ENCODE assay signal across 7 mouse cellular contexts in the genomic region with DNA sequence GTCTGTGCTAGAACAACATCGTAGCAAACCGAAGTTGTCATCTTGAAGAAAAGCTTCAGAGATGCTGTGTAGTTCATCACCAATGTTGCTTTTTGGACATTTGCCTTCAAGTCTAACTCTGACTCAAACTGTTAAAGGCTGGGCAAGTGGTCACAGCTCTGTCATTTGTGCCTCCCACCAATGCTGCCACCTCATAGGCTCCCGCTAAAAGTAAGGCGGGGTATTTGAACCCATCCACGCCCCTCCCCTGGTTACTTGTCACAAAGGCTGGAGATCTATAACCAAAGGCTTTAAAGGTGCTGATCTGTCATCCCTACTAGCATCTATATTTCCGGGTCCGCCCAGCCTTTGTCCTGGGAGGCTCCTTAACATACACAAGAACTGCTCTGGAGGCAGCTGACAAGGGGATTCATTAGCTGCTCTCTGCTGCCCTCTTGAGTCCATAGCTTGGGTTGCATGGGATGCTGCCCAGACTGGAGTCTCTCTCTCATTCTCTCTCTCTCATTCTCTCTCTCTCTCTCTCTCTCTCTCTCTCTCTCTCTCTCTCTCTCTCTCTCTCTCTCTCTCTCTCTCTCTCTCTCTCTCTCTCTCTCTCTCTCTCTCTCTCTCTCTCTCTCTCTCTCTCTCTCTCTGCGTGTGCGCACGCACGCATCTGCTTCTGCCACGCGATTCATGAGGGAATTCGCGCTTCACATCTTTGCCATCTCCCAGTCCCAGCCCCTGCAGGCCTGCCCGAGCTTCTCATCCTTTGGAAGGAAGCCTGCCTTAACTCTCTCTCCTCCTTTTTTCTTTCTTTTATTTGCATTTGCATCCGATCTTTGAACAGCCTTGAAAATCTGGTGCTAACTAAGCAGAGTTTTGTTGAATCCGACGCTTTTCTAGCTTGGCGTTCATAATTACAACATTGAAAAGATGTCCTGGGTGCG. TPM values are rescaled to one million over a fixed set of nuclear protein-coding genes. Genes with fewer than 3 reads are reported as not detected.
DNase-seq lines count a peak whose midpoint lies in the region; ATAC-seq and TF ChIP-seq lines count a peak whose summit lies in the region.

No protein-coding gene starts in this region.

- TF ChIP-seq CTCF in intestine, postnatal 0 days (IDR thresholded peaks at IDR 0.05; ENCODE audit: low read depth) = peak; percentile 87

- WGBS in intestine, postnatal 0 days = 41% methylated on average over 21 of the region's 21 CpGs
- WGBS in midbrain, embryonic 14.5 days = 48% methylated on average over 21 of the region's 21 CpGs

- H3K27ac ChIP-seq in intestine, postnatal 0 days (ENCODE audit: low read depth, low read length) = no peak overlapping the region
- H3K27ac ChIP-seq in midbrain, embryonic 14.5 days (replicated peaks; ENCODE audit: low read depth, low read length) = 0 out of 2 replicates have a peak overlapping the region, but pooled peaks have one; percentile 57

- peak; percentile 50 for DNase-seq in adrenal gland, adult 8-10 months
- DNase-seq in embryo, embryonic 11 days = peak; percentile 90
- DNase-seq in gastrocnemius, postnatal 36 days = peak; percentile 36 to 55
- peak; percentile 83 for DNase-seq in left cerebral cortex, postnatal 4 days
- DNase-seq in midbrain, embryonic 14.5 days = peak; percentile 93
- peak; percentile 11 to 67 for DNase-seq in spleen, adult 18-20 months

- no peak overlapping the region for H3K4me3 ChIP-seq in intestine, postnatal 0 days (ENCODE audit: low read depth, low read length)
- H3K4me3 ChIP-seq in midbrain, embryonic 14.5 days (replicated peaks; ENCODE audit: low read depth, low read length) = no peak overlapping the region

- no peaks in the 10 kb centered on the region for H3K36me3 ChIP-seq in intestine, postnatal 0 days (ENCODE audit: control insufficient read depth, insufficient read depth)
- no peaks in the 10 kb centered on the region for H3K36me3 ChIP-seq in midbrain, embryonic 14.5 days (ENCODE audit: control insufficient read depth, insufficient read depth, low read length)

- intact Hi-C loops in gastrocnemius, postnatal 36 days (cut with DNase I) = no loop called here
- intact Hi-C loops in left cerebral cortex, postnatal 4 days (cut with DNase I) = no loop called here

- H3K9me3 ChIP-seq in intestine, postnatal 0 days (ENCODE audit: control insufficient read depth) = no peaks in the 10 kb centered on the region
- no peaks in the 10 kb centered on the region for H3K9me3 ChIP-seq in midbrain, embryonic 14.5 days (ENCODE audit: control insufficient read depth, low read length)

- H3K9ac ChIP-seq in intestine, postnatal 0 days (ENCODE audit: low read depth, low read length) = no peak overlapping the region
- peak overlapping the region; percentile 16; the same call in 1 of the 2 replicates for H3K9ac ChIP-seq in midbrain, embryonic 14.5 days (replicated peaks; ENCODE audit: low read length)

- no peaks in the 10 kb centered on the region for H3K4me1 ChIP-seq in intestine, postnatal 0 days (replicated peaks; ENCODE audit: control insufficient read depth, insufficient read depth, low read length)
- no peaks in the 10 kb centered on the region for H3K4me1 ChIP-seq in midbrain, embryonic 14.5 days (ENCODE audit: control insufficient read depth, insufficient read depth, low read length)

- no peaks in the 10 kb centered on the region for H3K27me3 ChIP-seq in intestine, postnatal 0 days (replicated peaks; ENCODE audit: control insufficient read depth, insufficient read depth, low read length)
- no peaks in the 10 kb centered on the region for H3K27me3 ChIP-seq in midbrain, embryonic 14.5 days (ENCODE audit: control insufficient read depth, insufficient read depth, low read length)

- no peak overlapping the region for H3K4me2 ChIP-seq in intestine, postnatal 0 days (replicated peaks; ENCODE audit: low read depth)
- peak overlapping the region; percentile 42 for H3K4me2 ChIP-seq in midbrain, embryonic 14.5 days (ENCODE audit: low read length)

- ATAC-seq in intestine, postnatal 0 days = peak; percentile 80
- ATAC-seq in midbrain, embryonic 14.5 days (ENCODE audit: low FRiP score, low TSS enrichment) = peak; percentile 85

RNA-seq across cellular contexts. Expression of gene Btf3, which starts 17.7 kb away (rescaled TPM):
- 100 to 1,000 TPM; 278 to 323 (median 310) TPM for total RNA-seq in adrenal gland, adult 8-10 months (2022)
- 100 to 1,000 TPM; 186 to 222 TPM for total RNA-seq in gastrocnemius, postnatal 36 days (2021)
- 471 and 494 TPM in 2 replicates for polyA plus RNA-seq in intestine, postnatal 0 days (2015; fragmentation: Nextera tagmentation; extraction: Ambion mirVana)
- total RNA-seq in left cerebral cortex, postnatal 4 days (2021) = 100 to 1,000 TPM; 307 to 340 TPM
- polyA plus RNA-seq in midbrain, embryonic 14.5 days (2014; fragmentation: Nextera tagmentation; extraction: Ambion mirVana) = 568 and 574 TPM in 2 replicates

RNA-seq across cellular contexts. Expression of gene Gm21976, which starts 19.4 kb away (rescaled TPM):
- not detected for total RNA-seq in adrenal gland, adult 8-10 months (2022)
- total RNA-seq in gastrocnemius, postnatal 36 days (2021) = not detected
- polyA plus RNA-seq in intestine, postnatal 0 days (2015; fragmentation: Nextera tagmentation; extraction: Ambion mirVana) = not detected in 2 replicates
- total RNA-seq in left cerebral cortex, postnatal 4 days (2021) = not detected
- not detected in 2 replicates for polyA plus RNA-seq in midbrain, embryonic 14.5 days (2014; fragmentation: Nextera tagmentation; extraction: Ambion mirVana)

RNA-seq across cellular contexts. Expression of gene Ankra2, which starts 36.2 kb away (rescaled TPM):
- total RNA-seq in adrenal gland, adult 8-10 months (2022) = 10 to 100 TPM; 24.0 to 34.5 (median 28.7) TPM
- total RNA-seq in gastrocnemius, postnatal 36 days (2021) = 10 to 100 TPM; 11.5 to 14.2 TPM
- 18.9 and 19.3 TPM in 2 replicates for polyA plus RNA-seq in intestine, postnatal 0 days (2015; fragmentation: Nextera tagmentation; extraction: Ambion mirVana)
- 10 to 100 TPM; 77.9 to 82.0 TPM for total RNA-seq in left cerebral cortex, postnatal 4 days (2021)
- 97.6 and 110 TPM in 2 replicates for polyA plus RNA-seq in midbrain, embryonic 14.5 days (2014; fragmentation: Nextera tagmentation; extraction: Ambion mirVana)

RNA-seq across cellular contexts. Expression of gene Utp15, which starts 36.3 kb away (rescaled TPM):
- total RNA-seq in adrenal gland, adult 8-10 months (2022) = 10 to 100 TPM; 19.8 to 24.6 (median 22.1) TPM
- total RNA-seq in gastrocnemius, postnatal 36 days (2021) = 1 to 10 TPM; 2.6 to 4.0 TPM
- polyA plus RNA-seq in intestine, postnatal 0 days (2015; fragmentation: Nextera tagmentation; extraction: Ambion mirVana) = 9.3 and 9.8 TPM in 2 replicates
- 10 to 100 TPM; 24.5 to 25.9 TPM for total RNA-seq in left cerebral cortex, postnatal 4 days (2021)
- 27.5 and 35.1 TPM in 2 replicates for polyA plus RNA-seq in midbrain, embryonic 14.5 days (2014; fragmentation: Nextera tagmentation; extraction: Ambion mirVana)

RNA-seq across cellular contexts. Expression of gene Foxd1, which starts 54.9 kb away (rescaled TPM):
- 1 to 10 TPM in 3 of 4 experiments, under 1 TPM in 1; 0.96 to 1.8 (median 1.4) TPM for total RNA-seq in adrenal gland, adult 8-10 months (2022)
- total RNA-seq in gastrocnemius, postnatal 36 days (2021) = under 1 TPM in 1 of 2 experiments, not detected in 1; 0.17 TPM
- polyA plus RNA-seq in intestine, postnatal 0 days (2015; fragmentation: Nextera tagmentation; extraction: Ambion mirVana) = not detected in 2 replicates
- total RNA-seq in left cerebral cortex, postnatal 4 days (2021) = 1 to 10 TPM; 2.2 to 2.3 TPM
- polyA plus RNA-seq in midbrain, embryonic 14.5 days (2014; fragmentation: Nextera tagmentation; extraction: Ambion mirVana) = 0.12 and 0.54 TPM in 2 replicates

Comparison
In these comparisons a context has a peak if more than half of its experiments do, and no peak if none do; other contexts are left out.
1. DNase-seq: peak in every context shown above with its lines; median percentile 93 in midbrain, embryonic 14.5 days; 90 in embryo, embryonic 11 days; 83 in left cerebral cortex, postnatal 4 days; 50 in adrenal gland, adult 8-10 months; 46 in gastrocnemius, postnatal 36 days; 39 in spleen, adult 18-20 months.